Mouse (Mus musculus): ENCODE measurements around the gene Adamtsl4. TPM values are rescaled to one million over a fixed set of nuclear protein-coding genes. Genes with fewer than 3 reads are reported as not detected.

Gene Adamtsl4
- polyA plus RNA-seq, 1 experiment: 7.9 TPM

GRCm38 (mm10) chr3:95709967-95710366 lies 22.2 kb upstream of the Adamtsl4 start:
- Histone ChIP-seq H3K27ac (ENCODE audit: insufficient read depth, low read length) (no peak overlapping the region), H3K4me3 (ENCODE audit: extremely low read depth, insufficient read depth, insufficient read length) (no peak overlapping the region), H3K27me3 (ENCODE audit: control insufficient read depth, insufficient read depth, low read length) (no peaks in the 10 kb centered on the region), H3K4me1 (ENCODE audit: control insufficient read depth, insufficient read depth, insufficient read length) (peaks cover 9% of the 10 kb centered on the region; the same call in 1 of the 2 replicates), H3K36me3 (ENCODE audit: control insufficient read depth, insufficient read depth, low read length) (no peaks in the 10 kb centered on the region)
- DNase-seq (ENCODE audit: low read depth in 1 of 2, low spot score in 2 of 2): no peak
- TF ChIP-seq POLR2A (IDR thresholded peaks at IDR 0.05; ENCODE audit: low read depth, low read length) (no peak), CTCF (IDR thresholded peaks at IDR 0.05; ENCODE audit: extremely low read depth, insufficient read depth, insufficient read length, insufficient replicate concordance) (no peak)

DNA sequence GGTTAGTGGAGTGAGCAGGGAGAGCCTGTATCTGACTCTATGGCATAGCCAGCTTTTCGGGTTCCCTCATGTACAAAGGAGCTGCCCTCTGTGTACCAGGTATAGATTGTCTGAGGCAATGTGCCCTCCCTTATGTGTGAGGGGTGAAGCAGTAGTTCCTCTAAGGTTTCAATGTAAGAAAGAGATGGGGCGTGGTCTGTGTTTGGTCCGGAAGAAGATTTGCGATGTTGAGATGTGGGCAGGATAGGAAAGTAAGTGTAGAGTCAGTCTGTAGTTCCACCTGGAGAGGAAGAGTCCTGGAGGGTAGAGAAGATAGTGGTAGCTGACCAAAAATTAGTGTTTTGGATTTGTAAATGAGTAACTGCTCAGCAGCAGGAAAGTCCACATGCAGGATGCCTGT lies 21.3 kb upstream of the Adamtsl4 start:
- DNase-seq (ENCODE audit: low read depth in 1 of 2, low spot score in 2 of 2): no peak
- Histone ChIP-seq H3K4me1 (ENCODE audit: control insufficient read depth, insufficient read depth, insufficient read length) (peaks cover 9% of the 10 kb centered on the region; the same call in 1 of the 2 replicates), H3K27ac (ENCODE audit: insufficient read depth, low read length) (no peak overlapping the region), H3K4me3 (ENCODE audit: extremely low read depth, insufficient read depth, insufficient read length) (no peak overlapping the region), H3K36me3 (ENCODE audit: control insufficient read depth, insufficient read depth, low read length) (no peaks in the 10 kb centered on the region), H3K27me3 (ENCODE audit: control insufficient read depth, insufficient read depth, low read length) (no peaks in the 10 kb centered on the region)
- TF ChIP-seq CTCF (IDR thresholded peaks at IDR 0.05; ENCODE audit: extremely low read depth, insufficient read depth, insufficient read length, insufficient replicate concordance) (no peak), POLR2A (IDR thresholded peaks at IDR 0.05; ENCODE audit: low read depth, low read length) (no peak)
- 65% methylated on average over 4 of the region's 4 CpGs for WGBS

DNA sequence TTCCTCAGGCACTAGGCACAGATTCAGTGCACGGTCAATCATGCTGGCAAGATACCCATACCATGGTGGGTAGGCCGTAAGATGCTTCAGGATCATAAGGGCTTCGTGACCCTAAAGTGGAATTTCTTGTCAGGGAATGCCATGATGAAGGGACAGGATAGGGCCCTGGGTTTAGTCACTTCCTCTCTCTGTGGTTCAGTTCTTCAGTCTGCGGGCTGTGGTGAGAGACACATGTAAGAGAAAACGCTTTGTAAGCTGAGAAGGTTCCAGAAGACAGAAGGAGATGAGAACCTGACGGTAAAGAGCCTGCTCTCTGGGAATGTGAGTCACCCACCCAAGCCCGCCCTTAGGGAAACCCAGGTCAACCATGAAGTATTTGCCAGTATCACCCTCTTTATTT lies 19.8 kb upstream of the Adamtsl4 start:
- H3K36me3 ChIP-seq (ENCODE audit: control insufficient read depth, insufficient read depth, low read length): no peaks in the 10 kb centered on the region
- no peaks in the 10 kb centered on the region for H3K27me3 ChIP-seq (ENCODE audit: control insufficient read depth, insufficient read depth, low read length)
- TF ChIP-seq CTCF (IDR thresholded peaks at IDR 0.05; ENCODE audit: extremely low read depth, insufficient read depth, insufficient read length, insufficient replicate concordance): no peak
- TF ChIP-seq POLR2A (IDR thresholded peaks at IDR 0.05; ENCODE audit: low read depth, low read length): no peak
- peaks cover 9% of the 10 kb centered on the region; the same call in 1 of the 2 replicates for H3K4me1 ChIP-seq (ENCODE audit: control insufficient read depth, insufficient read depth, insufficient read length)
- 34% methylated on average over 7 of the region's 7 CpGs for WGBS
- peak in 1 of 2 experiments; percentile 29 for DNase-seq (ENCODE audit: low read depth in 1 of 2, low spot score in 2 of 2)
- no peak overlapping the region for H3K27ac ChIP-seq (ENCODE audit: insufficient read depth, low read length)
- no peak overlapping the region for H3K4me3 ChIP-seq (ENCODE audit: extremely low read depth, insufficient read depth, insufficient read length)

DNA sequence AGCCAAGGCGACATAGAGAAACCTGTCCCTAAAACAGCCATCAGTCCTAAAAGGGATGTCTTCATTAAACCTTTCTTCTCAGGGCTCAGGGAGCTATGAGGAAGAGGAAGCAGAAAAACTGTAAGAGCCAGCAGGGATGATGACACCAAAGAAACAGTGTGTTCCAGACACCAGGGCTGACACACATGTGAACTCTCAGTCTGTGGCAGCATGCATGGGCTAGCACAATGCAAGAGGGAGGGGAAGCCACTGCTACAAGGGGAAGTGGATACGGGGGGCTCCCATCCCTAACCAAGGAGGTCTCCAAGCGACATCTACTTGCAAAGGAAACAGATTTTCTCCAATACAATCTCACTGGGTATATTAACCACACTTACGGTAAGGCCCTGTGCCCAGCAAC lies 18.6 kb upstream of the Adamtsl4 start:
- H3K4me1 ChIP-seq (ENCODE audit: control insufficient read depth, insufficient read depth, insufficient read length): peaks cover 9% of the 10 kb centered on the region; the same call in 1 of the 2 replicates
- no peak overlapping the region for H3K4me3 ChIP-seq (ENCODE audit: extremely low read depth, insufficient read depth, insufficient read length)
- no peaks in the 10 kb centered on the region for H3K27me3 ChIP-seq (ENCODE audit: control insufficient read depth, insufficient read depth, low read length)
- 60% methylated on average over 4 of the region's 4 CpGs for WGBS
- H3K36me3 ChIP-seq (ENCODE audit: control insufficient read depth, insufficient read depth, low read length): no peaks in the 10 kb centered on the region
- no peak for TF ChIP-seq POLR2A (IDR thresholded peaks at IDR 0.05; ENCODE audit: low read depth, low read length)
- TF ChIP-seq CTCF (IDR thresholded peaks at IDR 0.05; ENCODE audit: extremely low read depth, insufficient read depth, insufficient read length, insufficient replicate concordance): no peak
- no peak overlapping the region for H3K27ac ChIP-seq (ENCODE audit: insufficient read depth, low read length)
- DNase-seq (ENCODE audit: low read depth in 1 of 2, low spot score in 2 of 2): no peak

- Histone ChIP-seq H3K27ac (ENCODE audit: insufficient read depth, low read length) (no peak overlapping the region), H3K4me1 (ENCODE audit: control insufficient read depth, insufficient read depth, insufficient read length) (peaks cover 4% of the 10 kb centered on the region; the same call in 1 of the 2 replicates), H3K27me3 (ENCODE audit: control insufficient read depth, insufficient read depth, low read length) (no peaks in the 10 kb centered on the region), H3K36me3 (ENCODE audit: control insufficient read depth, insufficient read depth, low read length) (no peaks in the 10 kb centered on the region), H3K4me3 (ENCODE audit: extremely low read depth, insufficient read depth, insufficient read length) (no peak overlapping the region)
- no peak for TF ChIP-seq POLR2A (IDR thresholded peaks at IDR 0.05; ENCODE audit: low read depth, low read length)
- TF ChIP-seq CTCF (IDR thresholded peaks at IDR 0.05; ENCODE audit: extremely low read depth, insufficient read depth, insufficient read length, insufficient replicate concordance): no peak
- DNase-seq (ENCODE audit: low read depth in 1 of 2, low spot score in 2 of 2): no peak
- WGBS: 91% methylated on average over 4 of the region's 4 CpGs
These were observed 16.9 kb upstream of the Adamtsl4 start for GRCm38 (mm10) chr3:95704612-95705011.

- no peak overlapping the region for H3K4me3 ChIP-seq (ENCODE audit: extremely low read depth, insufficient read depth, insufficient read length)
- H3K36me3 ChIP-seq (ENCODE audit: control insufficient read depth, insufficient read depth, low read length): no peaks in the 10 kb centered on the region
- TF ChIP-seq CTCF (IDR thresholded peaks at IDR 0.05; ENCODE audit: extremely low read depth, insufficient read depth, insufficient read length, insufficient replicate concordance): no peak
- no peak for TF ChIP-seq POLR2A (IDR thresholded peaks at IDR 0.05; ENCODE audit: low read depth, low read length)
- no peak overlapping the region for H3K27ac ChIP-seq (ENCODE audit: insufficient read depth, low read length)
- no peaks in the 10 kb centered on the region for H3K27me3 ChIP-seq (ENCODE audit: control insufficient read depth, insufficient read depth, low read length)
- WGBS: 89% methylated on average over 3 of the region's 3 CpGs
- H3K4me1 ChIP-seq (ENCODE audit: control insufficient read depth, insufficient read depth, insufficient read length): peaks cover 4% of the 10 kb centered on the region; the same call in 1 of the 2 replicates
- DNase-seq (ENCODE audit: low read depth in 1 of 2, low spot score in 2 of 2): no peak
These were observed 15.6 kb upstream of the Adamtsl4 start for GRCm38 (mm10) chr3:95703276-95703675.

- Histone ChIP-seq H3K36me3 (ENCODE audit: control insufficient read depth, insufficient read depth, low read length) (no peaks in the 10 kb centered on the region), H3K4me1 (ENCODE audit: control insufficient read depth, insufficient read depth, insufficient read length) (no peaks in the 10 kb centered on the region), H3K27ac (ENCODE audit: insufficient read depth, low read length) (no peak overlapping the region), H3K27me3 (ENCODE audit: control insufficient read depth, insufficient read depth, low read length) (no peaks in the 10 kb centered on the region), H3K4me3 (ENCODE audit: extremely low read depth, insufficient read depth, insufficient read length) (no peak overlapping the region)
- DNase-seq (ENCODE audit: low read depth in 1 of 2, low spot score in 2 of 2): no peak
- TF ChIP-seq POLR2A (IDR thresholded peaks at IDR 0.05; ENCODE audit: low read depth, low read length) (no peak), CTCF (IDR thresholded peaks at IDR 0.05; ENCODE audit: extremely low read depth, insufficient read depth, insufficient read length, insufficient replicate concordance) (no peak)
- 48% methylated on average over 24 of the region's 24 CpGs for WGBS
These were observed 14.3 kb upstream of the Adamtsl4 start for GRCm38 (mm10) chr3:95701877-95702540.

Data from spleen, adult 2 months (tissue).